Mouse (Mus musculus): ENCODE measurements around the gene Arl4c.

The Arl4c gene

GRCm38 (mm10) chr1:88623541-88624115 lies 78.4 kb downstream of the Arl4c start:
- no peak for DNase-seq (ENCODE audit: low read depth)

All from induced T-regulatory cell, adult 2 months (primary cell).